In the genomic region with DNA sequence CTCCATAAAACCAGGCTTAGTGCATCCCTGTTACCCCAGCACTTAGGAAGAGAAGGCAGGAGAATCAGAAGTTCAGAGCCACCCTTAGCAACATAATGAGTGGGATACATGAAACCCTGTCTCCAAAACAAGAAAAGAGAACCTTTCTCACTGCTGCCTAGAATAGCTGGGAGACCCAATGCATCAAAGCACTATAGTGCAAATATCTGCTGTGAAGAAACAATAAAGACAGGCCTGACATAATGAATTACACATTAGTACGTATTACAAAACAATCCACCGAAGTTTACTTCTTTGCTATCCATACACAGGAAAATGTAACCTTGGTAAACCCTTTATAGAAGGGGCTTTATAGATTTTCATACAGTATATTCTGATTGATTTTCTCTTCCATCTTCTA, we compare ENCODE assay signal across 28 mouse cellular contexts.
"Had no signal": no experiment of that assay in that cellular context is flagged by ENCODE, and none has a peak within 500 bp of the region (broad histone marks: within the 10 kb centered on the region; RNA-seq: fewer than 3 reads in every experiment).

No protein-coding gene starts in this region.

- H3K27me3 ChIP-seq: embryonic facial prominence, embryonic 12.5 days; embryonic facial prominence, embryonic 13.5 days; embryonic facial prominence, embryonic 15.5 days; forebrain, embryonic 12.5 days; forebrain, embryonic 13.5 days; forebrain, embryonic 15.5 days had no signal

- H3K4me1 ChIP-seq: embryonic facial prominence, embryonic 10.5 days; embryonic facial prominence, embryonic 12.5 days; embryonic facial prominence, embryonic 13.5 days; embryonic facial prominence, embryonic 15.5 days; forebrain, embryonic 10.5 days; forebrain, embryonic 12.5 days; forebrain, embryonic 13.5 days; forebrain, embryonic 15.5 days had no signal

- H3K4me2 ChIP-seq: embryonic facial prominence, embryonic 12.5 days; embryonic facial prominence, embryonic 13.5 days; embryonic facial prominence, embryonic 15.5 days; forebrain, embryonic 12.5 days; forebrain, embryonic 13.5 days; forebrain, embryonic 15.5 days had no signal

- DNase-seq: cerebellum, adult 8-10 months; cerebellum, adult 9-10 months; cerebellum, adult 9-11 months; cerebellum, postnatal 10 days; cerebellum, postnatal 14 days; cerebellum, postnatal 25 days; cerebellum, postnatal 36 days; embryo, embryonic 11 days; forebrain, postnatal 0 days; gastrocnemius, adult 2 months; gastrocnemius, postnatal 10 days; gastrocnemius, postnatal 14 days; gastrocnemius, postnatal 25 days; gastrocnemius, postnatal 36 days; heart, adult 11 months; heart, adult 18-20 months; heart, adult 2 months had no signal

- H3K27ac ChIP-seq: embryonic facial prominence, embryonic 10.5 days; embryonic facial prominence, embryonic 12.5 days; embryonic facial prominence, embryonic 13.5 days; embryonic facial prominence, embryonic 15.5 days; forebrain, embryonic 10.5 days; forebrain, embryonic 12.5 days; forebrain, embryonic 13.5 days; forebrain, embryonic 15.5 days; gastrocnemius, adult 2 months; heart, adult 2 months had no signal

- ATAC-seq: forebrain, embryonic 13.5 days; forebrain, embryonic 14.5 days; forebrain, embryonic 15.5 days; forebrain, embryonic 16.5 days; forebrain, postnatal 0 days had no signal

- H3K9ac ChIP-seq: embryonic facial prominence, embryonic 12.5 days; embryonic facial prominence, embryonic 13.5 days; embryonic facial prominence, embryonic 15.5 days; forebrain, embryonic 12.5 days; forebrain, embryonic 13.5 days; forebrain, embryonic 15.5 days; forebrain, postnatal 0 days had no signal

- H3K4me3 ChIP-seq: embryonic facial prominence, embryonic 10.5 days; embryonic facial prominence, embryonic 12.5 days; embryonic facial prominence, embryonic 13.5 days; embryonic facial prominence, embryonic 15.5 days; erythroblast, embryonic 14.5 days; forebrain, embryonic 10.5 days; forebrain, embryonic 12.5 days; forebrain, embryonic 13.5 days; forebrain, embryonic 15.5 days; gastrocnemius, adult 2 months; heart, adult 2 months had no signal

- H3K9me3 ChIP-seq: embryonic facial prominence, embryonic 10.5 days; embryonic facial prominence, embryonic 12.5 days; embryonic facial prominence, embryonic 13.5 days; embryonic facial prominence, embryonic 15.5 days; forebrain, embryonic 10.5 days; forebrain, embryonic 12.5 days; forebrain, embryonic 13.5 days; forebrain, embryonic 15.5 days had no signal
